Mouse (Mus musculus): Measurements from ENCODE around the gene Ncf1.

Ncf1 gene

DNA sequence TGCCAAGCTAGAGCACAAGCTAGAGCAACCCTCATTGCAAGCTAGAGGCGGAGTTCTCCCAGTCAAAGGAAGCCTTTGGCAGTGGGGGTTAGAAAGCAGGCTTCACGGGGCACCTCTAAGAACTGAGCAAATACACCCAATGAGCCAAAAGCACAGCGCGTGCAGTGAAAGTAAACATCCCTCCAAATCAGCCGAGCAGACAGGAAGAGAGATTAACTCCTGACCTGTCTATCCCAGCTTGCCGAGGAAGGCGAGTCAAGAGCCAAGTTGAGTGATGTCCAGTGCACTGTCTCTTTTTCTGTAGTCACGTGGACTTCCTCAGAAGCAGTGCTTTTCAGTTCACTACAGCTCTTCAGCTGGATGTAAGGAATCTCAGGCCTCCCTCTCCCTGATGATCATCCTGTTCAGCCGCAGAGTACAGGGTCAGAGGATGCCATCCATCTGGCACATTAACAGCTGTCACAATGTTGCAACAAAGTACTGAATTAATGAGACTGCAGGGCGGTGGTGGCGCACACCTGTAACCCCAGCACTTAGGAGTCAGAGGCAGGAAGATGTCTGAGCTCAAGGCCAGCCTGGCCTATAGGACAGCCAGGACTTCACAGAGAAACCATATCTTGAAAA is 19.4 kb downstream of the Ncf1 start:
- no peak for DNase-seq (ENCODE audit: extremely low spot score)

DNA sequence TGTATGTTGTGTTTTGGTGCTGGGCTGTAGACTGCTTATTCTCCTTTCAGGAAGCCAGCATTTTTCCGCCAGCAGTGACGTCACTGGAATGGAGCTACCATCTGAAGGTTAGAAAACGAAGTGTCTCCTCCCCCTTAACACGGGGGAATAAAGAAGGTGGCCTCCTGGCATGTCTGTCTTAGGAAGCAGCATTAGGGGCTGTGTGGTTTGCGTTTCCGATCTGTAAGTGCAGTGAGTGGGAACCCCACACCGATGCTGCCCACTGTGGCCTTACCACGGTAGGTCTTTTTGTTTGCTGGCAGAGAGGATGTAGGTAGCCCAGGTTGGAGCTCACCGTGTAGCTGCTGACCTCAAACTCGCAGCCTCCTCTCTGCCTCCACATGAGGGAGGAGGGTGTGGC is 22.7 kb downstream of the Ncf1 start:
- DNase-seq (ENCODE audit: extremely low spot score) = no peak

DNA sequence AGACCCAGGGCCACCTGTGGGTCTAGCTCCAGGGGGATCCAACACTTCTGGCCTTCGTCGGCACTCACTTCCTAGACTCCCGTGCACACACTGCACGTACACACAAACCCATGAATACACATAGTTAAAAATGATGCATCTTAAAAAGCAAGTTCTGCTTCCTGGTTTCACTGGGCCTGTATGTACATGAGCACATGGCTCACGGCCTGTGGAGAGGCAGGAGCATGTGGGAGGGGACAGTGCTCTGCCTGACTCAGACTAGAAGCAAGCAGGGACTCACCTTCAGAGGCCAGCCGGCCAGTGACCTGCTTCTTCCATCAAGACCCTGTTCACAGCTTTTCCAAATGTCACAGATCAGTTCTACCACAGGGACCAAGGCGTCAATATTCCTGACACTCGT is 35.8 kb downstream of the Ncf1 start:
- DNase-seq (ENCODE audit: extremely low spot score) = no peak

DNA sequence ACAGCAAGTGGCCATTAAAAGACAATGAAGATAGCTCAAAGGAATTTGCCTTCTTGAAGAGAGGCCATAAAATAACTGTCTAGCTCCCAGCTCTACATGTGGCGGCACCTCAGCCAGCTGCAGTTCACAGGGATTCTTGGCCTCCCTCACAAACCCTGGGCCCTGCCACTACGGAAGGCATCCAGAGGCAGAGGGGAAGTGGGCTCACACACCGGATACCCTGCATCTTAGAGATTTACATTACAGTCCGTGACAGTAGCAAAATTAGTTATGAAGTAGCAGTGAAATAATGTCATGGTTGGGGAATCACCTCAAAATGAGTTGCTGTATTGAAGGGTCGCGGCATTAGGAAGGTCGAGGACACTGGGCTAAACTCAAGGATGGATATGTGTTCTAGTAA is 40.9 kb downstream of the Ncf1 start:
- no peak for DNase-seq (ENCODE audit: extremely low spot score)

DNA sequence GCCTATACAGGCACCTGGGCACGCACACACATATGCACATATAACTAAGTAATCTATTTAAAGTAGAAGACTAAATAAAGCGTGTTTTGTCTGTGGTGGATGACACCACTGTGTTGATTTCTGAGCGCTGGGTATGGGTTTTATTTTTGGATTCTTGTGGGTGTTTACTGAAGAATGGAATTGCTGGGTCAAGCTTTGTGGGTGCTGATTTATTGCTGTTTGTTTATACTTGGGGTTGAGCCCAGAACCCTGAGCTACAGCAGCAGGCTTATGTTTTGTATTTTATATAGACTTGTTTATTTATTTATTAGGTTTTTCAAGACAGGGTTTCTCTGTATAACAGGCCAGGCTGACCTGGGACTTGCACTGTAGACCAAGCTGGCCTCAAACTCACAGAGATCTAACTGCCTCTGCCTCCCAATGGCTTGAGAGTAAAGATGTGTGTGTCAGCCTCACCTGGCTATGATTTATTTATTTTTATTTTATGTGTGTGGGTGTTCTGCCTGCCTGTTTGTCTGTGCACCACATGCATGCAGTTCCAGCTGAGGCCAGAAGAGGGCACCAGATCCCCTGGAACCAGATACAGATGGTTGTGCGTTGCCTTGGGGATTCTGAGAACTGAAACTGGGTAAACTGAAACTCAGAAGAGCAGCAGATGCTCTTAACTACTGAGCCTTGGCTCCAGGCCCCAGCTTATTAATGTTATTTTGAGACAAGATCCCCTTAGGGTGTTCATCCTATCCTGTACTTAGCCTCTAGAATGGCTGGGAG is 42.3 kb downstream of the Ncf1 start:
- DNase-seq (ENCODE audit: extremely low spot score) = peak; percentile 73

DNA sequence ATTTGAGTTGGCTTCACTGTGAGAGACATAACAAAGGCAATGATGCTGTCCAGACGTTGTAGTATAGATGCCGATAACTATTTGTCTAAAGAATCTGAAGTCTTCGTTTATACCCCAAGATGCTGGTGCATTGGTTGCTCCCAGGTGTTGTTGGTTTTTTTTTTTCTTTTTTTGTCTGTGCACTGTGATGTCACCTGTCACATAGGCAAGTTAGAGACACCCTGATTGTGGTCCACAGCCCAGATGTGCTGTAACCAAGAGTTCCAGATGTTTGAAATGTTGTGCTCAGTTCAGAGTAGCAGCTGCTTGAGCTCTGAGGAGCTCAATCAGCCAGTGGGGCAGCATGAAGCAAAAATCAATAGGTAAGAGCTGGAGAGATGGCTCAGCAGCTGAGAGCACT is 43.4 kb downstream of the Ncf1 start:
- DNase-seq (ENCODE audit: extremely low spot score) = no peak

DNA sequence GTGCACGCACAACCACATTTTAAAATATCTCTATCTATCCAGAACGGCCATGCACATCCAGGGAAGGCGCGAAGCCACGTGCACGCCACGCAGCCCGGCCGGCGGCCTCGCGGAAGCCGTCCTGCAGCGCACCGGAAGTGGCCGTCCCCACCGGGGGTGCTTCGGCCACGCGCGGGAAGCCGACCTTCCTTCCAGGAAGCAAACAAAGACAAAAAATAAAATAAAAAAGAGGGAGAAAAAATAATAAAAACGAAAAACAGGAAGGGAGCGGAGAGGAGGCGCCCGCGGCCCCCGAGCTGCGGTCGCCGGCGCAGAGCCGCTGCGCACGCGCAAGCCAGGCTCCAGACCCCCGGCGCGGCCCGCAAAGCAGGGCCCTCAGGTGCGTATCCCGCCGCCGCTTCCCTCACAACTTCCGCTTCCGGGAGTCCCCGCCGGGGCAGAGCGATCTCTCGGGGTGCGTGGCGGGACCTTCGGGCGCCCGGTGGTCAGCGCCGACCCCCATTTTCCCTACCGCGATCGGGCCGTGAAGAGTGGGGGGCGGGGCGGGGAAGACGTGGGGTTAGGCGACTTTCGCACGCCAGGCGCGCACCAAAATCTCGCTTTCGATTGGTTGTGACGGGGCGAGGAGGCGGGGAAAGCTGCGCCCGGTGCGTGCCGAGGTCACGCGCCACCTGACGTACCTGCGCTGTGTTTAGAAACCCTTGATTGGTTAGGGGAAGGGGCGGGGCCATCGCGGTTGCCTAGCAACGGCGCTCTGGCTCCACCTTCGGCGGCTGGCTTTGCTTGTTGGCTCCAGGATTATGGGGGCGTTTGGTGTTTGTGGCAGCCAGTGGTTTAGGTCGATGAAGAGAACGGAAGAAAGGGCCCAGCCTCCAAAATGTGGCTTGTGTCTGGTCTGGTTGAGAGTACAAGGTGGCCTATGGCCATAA is 45.3 kb downstream of the Ncf1 start, which contains the start of gene Gtf2ird2:
Gene Gtf2ird2 (plus strand): TSS at position 140 of the 929 bp plus-strand sequence.
- DNase-seq (ENCODE audit: extremely low spot score) = peak; percentile 98

DNA sequence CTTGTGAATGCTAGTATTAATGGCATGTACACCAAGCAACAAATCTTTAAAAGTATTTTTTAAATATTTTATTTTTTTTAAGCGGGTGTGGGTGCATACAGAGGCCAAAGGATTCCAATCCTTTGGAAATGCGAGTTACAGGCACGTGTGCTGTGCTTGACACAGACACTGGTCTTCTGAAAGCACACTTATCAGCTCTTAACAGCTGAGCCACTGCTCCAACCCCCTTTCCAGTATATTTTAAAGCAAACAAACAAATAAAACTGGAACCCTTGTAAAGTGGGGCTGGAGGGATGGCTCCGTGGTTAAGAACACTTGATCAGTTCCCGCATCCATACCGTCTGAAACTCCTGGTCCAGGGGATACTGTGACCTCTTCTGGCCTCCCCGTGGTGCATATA is 46.3 kb downstream of the Ncf1 start:
- no peak for DNase-seq (ENCODE audit: extremely low spot score)

DNA sequence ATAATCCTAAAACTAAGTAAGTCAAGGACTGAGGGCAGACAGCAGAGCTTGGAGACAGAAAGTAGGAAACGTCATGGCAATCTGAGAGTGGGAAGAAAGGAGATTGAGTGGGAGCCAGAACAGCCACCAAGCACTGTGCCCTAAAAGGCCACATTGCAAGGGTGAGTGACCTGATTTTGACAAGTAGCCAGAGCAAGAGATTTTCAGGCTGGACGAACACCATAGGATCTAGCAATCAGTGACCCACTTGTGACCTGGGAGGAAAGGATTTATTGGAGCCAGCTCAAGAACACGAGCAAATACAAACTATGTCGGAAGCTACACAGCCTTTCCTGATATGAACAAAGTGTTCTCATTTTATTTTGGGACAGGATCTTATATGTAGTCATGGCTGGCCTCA is 46.7 kb downstream of the Ncf1 start:
- DNase-seq (ENCODE audit: extremely low spot score) = no peak

DNA sequence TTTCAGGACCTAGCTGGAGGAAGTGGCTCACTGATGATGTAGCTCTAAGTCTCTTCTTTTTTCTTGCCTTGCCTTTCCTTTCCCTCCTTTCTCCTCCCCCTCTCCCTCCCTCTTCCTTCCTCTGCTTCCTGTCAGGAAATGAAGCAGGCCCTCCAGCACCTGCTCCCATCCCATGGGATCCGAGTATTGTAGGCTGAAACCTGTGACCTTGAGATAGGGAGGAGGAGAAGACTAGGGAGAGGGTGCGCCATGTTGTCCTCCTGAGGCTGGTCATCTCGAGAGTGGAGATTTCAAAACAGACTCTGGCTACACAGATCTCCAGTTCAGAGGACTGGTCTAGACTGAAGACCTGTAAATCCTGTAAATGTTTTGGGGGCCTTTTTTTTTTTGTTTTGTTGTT is 47.3 kb downstream of the Ncf1 start:
- DNase-seq (ENCODE audit: extremely low spot score) = no peak

DNA sequence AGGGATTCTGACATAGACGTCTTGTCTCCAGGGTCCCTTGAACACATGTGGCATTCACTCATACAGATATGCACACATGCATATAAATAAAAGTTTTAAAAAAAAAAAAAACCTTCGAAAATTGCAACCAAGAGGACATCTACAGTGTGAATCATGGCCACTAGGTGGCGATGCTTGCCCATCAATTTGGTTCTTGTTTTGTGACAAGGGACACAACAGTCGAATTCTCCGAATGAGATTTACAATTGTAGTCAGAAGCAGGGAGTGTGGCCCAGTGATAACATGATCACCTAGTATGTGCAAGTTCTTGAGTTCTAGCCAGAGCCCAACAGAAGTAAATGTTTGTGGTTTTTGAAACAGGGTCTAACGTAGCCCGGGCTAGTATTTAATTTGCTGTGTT is 49.6 kb downstream of the Ncf1 start:
- DNase-seq (ENCODE audit: extremely low spot score) = peak; percentile 76

DNA sequence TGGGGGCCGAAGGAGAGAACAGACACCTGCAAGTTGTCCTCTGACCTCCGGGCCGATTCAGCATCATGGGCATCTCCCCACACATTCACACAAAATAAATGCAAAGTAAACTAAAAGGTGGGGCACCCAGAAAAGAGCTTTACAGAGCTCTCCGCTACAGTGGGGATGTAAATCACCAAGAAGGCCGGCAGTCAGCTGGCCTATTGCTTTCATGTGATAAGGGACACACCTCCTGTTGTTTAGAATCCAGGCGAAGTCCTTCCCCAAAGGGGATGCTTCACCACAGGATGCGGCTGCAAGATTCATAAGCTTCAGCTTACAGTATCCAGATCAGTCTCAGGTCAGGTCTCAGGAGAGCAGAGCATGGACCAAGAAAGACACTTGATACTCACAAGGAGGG is 50.9 kb downstream of the Ncf1 start:
- no peak for DNase-seq (ENCODE audit: extremely low spot score)

DNA sequence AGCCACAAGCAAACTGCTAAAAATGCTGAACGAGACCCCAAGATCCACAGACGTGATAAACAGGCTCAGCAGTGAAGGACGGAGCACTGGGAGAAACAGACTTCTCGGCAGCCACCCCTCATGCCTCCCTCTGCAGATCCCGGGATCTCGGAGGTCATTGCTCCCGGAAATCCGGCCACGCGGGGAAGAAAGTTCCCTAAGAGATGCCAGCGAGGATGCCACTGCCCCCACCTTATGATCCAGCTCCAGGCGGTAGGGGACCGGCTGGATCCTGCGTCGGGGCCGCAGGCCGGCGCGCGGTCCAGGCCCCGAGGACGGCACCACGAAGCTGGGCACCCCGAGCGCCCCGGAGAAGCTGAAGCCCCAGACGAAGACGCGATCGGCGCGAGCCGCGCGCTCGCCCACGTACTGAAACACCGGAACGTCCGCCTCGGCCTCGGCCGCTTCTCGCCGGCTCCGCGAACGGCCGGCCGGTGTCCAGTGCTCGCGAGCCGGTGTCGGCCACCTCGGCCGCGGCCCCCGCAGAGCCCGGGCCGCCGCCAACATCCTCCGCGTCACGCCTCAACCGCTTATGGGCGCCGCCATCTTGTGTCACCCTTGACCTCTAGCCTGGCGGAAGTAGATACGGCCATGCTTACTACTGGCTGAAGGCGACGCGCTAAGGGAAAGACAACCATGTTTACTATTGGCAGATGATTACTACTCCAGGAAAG is 53.1 kb downstream of the Ncf1 start, which contains the start of gene Rcc1l:
Gene Rcc1l (minus strand): TSS at position 606 of the 713 bp plus-strand sequence.
- peak; percentile 80 for DNase-seq (ENCODE audit: extremely low spot score)

DNA sequence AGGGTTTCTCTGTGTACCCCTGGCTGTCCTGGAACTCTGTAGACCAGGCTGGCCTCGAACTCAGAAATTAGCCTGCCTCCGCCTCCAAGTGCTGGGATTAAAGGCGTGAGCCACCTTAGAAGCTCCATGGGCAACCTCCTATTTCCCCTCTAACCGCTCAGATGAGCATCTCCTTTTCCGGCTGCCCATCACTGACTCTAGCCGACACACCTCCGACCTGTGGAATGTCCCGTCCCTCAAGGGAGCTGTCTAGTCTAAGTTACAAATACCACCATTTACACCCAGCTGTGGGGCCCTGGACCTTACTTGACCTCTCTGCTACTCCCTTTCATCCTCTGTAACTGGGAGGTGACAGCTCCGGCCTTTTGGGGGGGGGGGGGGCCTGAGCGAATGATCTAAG is 53.7 kb downstream of the Ncf1 start:
- DNase-seq (ENCODE audit: extremely low spot score) = peak; percentile 69

DNA sequence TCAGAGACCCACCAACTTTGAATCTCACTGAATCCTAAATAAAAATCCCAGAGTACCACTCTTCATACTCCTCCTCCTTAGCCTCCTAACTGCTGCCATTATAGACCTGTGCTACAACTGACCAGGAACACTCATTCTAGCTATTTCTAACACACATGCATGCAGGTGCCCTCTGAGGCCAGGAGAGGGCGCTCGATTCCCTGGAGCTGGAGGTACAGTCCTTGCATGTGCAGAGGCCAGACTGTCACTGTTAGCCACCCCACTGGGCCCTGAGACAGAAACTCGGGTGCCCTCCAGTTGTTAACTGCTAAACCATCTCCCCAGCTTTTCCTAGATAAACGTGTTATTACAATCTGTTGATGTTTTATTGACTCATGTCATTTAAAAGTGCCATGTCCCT is 56.2 kb downstream of the Ncf1 start:
- peak; percentile 44 for DNase-seq (ENCODE audit: extremely low spot score)

DNA sequence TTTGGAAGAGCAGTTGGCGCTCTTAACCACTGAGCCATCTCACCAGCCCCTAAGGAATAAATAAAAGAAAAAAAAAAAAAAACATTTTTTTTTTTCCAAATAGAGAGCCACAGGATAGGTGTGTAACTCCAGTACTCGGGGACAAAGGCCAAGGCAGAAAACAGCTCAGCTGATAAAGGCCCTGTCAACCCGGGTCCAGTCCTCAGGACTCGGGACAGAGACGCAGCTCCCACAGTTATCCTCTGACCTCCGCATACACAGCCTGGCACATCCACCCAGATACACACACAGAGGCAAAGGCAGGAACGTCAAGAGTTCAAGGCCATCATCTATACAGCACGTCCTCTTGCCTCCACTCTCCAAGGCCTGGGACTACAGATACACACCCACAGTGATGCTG is 59.3 kb downstream of the Ncf1 start:
- no peak for DNase-seq (ENCODE audit: extremely low spot score)
